Mouse (Mus musculus) kidney, adult 8-10 months (tissue): ENCODE measurements around the gene Snx5.

Experiments
- DNase-seq, 2 experiments: peaks; one replicate each; pipeline ENCODE4 v3.0.0; 2022

Snx5 gene

DNA sequence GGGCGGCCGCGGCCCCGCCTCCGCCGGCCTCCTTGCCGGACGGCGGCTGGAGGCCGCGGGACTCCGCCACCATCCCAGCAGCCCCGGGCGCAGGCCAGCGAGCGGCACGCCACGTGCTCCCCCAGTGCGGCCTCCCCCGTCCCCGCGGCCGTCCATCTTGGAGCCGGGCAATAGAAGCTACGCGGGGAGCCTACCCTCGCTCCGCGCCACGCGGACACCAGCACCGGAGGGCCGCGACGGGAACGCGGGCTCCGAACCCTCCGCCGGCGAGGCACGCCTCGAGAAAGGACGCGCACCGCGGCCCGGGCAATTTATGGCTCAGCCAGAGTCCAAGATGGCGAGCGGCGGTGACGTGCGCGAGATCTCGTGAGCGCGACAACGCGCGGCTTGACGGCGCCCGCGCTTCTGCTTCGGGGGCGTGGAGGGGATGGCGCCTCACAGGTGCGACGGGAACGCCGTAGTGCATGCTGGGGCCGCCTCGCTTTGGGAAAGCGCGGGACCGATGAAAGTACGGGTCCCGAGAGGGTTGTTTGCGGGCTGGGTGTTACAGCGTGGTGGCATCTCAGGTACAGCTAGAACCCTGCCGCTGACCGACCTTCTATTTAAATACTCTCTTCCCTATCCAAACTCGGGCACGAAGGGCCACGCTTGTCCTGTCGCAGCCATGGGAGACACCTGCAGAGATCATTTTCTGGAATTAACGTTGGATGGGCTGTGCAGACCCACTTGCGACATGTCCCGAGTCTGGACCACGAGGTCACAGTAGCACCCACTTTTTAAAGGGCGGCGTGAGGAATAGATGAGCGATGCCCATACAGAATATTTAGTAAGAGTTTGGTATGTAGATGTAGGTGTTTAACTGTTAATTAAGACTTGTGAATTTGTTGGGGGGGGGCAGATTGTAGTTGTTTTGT, at the start of gene Snx5, which contains the start of gene Mgme1:
Snx5 (minus strand) TSS at position 400 of the 914 bp plus-strand sequence.
Mgme1 (plus strand) TSS at position 157 of the 914 bp plus-strand sequence.
- peak; percentile 92 to 93 for DNase-seq

DNA sequence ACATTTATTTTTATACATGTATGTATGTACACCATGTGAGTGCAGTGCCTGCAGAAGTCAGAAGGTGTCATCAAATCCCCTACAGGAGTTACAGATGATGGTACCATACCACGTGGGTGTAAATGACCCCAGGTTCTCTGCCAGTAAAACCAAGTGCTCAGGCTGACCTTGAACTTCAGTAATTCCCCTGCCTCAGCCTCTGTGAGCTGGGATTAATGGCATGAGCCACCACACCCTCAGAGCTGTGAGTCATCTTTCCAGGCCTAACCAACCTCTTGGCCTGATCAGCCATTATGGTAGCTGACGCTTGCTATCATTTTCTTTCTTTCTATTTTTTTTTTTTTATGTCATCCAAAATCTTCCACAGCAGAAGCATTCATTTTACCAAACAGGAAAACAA, 40.7 kb upstream of the Snx5 start:
- no peak for DNase-seq

DNA sequence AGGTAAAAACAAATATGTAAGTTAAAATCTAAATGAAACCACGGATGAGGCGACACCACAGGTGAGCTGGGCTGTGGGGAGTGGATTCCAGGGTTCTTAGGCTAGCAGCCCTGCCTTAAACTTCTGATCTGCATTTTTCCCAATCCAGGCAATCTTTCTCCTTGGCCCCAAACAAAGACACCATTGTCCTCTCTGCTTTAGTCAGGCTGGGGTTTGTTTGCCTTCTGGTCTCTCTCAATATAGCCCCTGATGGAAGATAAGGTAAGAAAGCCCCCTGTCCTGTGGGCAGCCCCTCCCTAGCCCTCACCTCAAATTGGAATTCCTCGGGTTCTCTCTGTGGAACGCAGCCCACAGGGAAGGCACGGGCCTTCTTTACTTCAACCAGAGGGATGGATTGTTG, 39.6 kb upstream of the Snx5 start:
- no peak for DNase-seq

DNA sequence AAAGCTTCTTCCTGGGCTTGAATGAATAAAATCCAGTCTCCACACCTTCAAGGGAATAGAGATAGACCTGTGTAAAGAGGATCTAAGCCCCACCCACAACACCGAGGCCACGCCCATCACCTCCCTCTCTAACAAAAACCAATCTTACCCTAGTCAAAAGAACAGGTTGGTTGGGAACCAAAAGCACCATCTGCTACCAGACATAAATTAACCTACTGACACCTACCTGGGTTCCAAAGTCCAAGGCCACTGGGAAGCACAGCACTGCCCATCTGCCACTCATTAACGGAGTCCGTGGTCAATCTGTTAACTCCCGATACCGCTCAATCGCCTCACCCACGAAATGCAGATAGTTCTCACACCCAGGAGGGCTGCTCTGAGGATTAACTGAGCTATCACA, 37.9 kb upstream of the Snx5 start:
- DNase-seq: peak; percentile 85 to 87

DNA sequence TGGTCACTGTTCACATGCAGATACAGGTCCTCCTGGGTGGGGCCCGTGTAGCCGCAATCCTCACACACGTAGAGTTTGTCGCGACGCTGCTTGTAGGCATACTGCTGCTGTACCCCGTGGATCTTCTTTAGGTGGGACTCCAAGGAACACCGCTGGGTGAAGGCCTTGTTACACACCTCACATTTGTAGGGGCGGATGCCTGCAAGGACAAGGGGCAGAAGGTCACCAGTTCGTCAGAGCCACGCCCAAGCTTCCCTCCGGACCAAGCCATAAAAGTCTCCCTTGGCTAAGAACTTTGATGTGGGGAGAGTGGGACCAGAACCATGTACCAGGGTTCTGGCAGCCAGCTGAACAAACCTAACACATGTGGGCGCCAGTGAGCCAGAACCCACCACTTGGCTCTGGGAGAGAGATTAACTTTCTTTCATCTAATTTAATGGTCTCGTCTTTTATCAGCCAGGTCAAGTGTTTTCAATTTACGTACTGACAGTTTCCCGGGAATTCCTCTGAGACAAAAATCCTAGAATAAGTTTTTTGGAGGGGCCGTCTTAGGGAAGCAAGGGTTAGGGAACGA, 35.1 kb upstream of the Snx5 start:
- no peak for DNase-seq

DNA sequence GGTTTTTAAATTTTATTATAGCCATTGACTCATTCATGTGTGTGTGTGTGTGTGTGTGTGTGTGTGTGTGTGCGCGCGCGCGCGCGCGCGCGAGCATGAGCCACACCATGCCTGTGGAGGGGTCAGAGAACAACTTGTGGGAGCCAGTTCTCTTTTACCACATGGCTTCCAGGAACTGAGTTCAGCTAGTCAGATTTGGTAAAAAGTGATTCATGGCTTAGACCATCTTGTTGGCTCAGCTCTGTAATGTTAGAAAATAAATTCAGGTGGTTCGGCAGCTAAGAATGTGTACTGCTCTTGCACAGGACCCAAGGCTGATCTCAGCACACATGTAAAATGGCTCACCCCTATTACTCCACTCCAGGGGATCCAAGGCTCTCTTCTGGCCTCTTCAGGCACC, 30.4 kb upstream of the Snx5 start:
- no peak for DNase-seq

DNA sequence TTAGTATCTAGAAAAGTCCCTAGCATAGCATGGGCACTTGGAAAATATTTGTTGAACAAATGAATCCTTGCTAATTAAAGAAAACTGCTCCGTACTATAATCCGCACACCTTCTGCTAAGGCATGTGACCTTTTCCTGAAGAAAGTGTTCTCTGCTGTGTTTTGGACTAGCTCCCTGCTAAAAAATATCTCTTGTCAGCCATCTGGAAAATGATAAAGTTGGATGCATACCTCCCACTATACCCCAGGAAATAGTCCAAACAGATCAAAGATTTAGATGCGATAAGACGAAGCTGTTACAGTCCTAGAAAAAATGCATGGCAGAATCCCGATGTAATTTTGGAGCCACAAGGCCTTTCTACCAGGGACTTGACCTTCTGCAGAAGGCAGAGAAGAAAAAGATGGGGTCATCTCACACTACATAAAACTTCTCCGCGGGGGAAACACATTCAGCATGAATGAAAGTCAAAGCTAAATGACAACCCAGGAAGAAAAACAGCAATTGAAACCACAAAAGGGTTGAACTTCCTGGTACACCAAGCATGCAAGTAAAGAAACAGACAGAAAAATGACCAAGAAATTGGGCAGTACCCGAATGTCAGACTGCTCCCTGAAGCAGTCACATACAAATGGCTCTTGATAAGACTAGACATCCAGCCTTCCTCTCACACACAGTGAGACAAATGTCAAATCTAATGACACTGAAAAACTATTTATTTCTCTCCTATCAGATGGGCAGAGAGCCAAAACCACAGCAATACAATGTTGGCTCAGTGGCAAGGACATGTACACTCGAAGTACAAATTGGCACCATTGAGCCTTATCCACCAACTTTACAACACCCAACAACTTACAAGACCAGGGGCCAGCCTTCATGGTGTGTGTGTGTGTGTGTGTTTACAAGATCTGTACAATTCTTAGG, 29.3 kb upstream of the Snx5 start:
- DNase-seq: no peak

DNA sequence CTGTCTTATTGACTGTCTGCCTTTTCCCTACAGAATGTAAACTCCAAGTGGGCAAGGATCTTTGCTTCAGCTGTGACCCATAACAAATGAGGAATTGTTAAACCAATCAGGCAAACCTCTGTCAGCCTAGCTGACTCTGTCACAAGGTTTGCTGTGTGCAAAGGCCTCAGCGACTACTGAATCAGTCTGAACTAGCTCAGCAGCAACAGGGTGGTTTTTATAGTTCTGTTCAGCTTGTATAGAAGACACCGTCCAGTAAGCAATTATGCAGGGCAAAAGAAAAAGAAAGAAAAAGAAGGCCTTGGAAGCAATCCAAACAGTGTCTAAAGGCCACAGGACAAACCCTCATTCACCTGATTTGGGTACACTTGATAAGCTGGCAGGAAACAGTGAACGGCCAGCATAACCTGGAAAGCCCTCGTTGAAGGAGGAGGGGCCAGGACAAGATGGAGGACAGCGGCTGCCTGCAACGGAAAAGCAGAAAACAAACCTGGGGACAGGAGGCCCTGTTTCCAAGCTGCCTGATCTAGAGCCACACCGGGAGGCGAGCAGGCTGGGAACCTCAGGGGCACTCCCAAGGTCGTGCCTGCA, 24.5 kb upstream of the Snx5 start:
- no peak for DNase-seq

DNA sequence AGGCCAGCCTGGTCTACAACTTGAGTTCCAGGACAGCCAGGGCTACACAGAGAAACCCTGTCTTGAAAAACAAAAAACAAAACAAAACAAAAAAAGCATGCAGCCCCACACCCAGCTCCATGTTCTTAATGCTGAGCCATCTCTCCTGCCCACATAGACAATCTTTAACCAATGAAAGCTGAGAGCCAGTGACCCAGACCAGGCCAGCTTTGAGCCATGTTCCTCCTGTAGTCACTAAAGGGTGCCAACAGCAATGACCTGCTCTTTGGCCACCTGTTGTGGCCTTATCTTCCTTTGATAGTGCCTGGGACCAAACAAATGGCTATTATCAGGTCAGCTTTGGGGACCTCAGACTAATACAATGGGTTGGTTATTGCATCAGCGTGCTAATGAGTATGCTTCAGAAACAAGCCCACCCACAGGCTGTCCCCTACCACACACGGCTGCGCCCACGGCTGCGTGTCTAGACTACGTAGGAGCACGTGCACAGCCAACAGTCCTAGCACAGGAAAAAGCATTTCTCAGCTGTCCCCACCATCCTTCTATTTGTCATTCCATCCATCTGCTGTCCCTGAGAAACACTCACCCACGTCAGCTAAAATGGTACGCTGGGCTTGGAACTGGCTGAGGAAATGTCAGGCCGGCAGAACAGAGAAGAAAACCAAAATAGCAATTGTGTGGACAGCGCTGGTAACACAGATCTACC, 21.0 kb upstream of the Snx5 start:
- peak in 1 of 2 experiments; percentile 28 for DNase-seq

DNA sequence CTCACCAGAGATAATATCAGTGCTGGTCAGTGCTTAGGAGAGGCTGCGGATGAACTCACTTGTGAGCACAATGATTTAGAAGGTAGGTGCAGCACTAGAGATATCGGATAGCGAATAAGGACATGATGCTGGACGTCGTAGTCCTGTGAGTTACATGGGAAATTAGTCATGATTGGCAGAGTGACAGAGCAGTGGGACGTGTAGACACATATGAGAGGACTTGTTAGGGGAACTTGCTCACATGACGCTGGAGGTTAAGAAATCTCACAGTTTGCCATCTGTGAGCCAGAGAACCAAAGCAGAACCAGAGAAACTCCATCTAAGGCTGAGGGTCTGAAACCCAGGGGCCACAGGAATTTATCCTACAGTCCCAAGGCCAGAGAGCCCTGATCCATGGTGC, 19.6 kb upstream of the Snx5 start:
- DNase-seq: no peak

DNA sequence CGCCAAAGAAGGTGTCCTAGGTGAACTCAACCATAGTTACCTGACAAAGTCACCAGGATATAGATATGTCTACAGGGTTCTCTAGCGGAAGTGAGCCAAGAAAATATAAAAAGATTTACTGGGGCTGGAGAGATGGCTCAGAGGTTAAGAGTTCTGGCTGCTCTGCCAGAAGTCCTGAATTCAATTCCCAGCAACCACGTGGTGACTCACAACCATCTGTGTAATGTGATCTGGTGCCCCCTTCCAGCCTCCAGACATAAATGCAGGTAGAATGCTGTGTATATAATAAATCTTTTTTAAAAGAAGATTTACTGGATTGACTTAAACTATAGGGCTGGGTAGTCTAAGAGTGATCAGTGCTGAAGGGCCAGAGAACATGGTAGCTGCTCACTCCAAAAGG, 10.7 kb upstream of the Snx5 start:
- DNase-seq: no peak

DNA sequence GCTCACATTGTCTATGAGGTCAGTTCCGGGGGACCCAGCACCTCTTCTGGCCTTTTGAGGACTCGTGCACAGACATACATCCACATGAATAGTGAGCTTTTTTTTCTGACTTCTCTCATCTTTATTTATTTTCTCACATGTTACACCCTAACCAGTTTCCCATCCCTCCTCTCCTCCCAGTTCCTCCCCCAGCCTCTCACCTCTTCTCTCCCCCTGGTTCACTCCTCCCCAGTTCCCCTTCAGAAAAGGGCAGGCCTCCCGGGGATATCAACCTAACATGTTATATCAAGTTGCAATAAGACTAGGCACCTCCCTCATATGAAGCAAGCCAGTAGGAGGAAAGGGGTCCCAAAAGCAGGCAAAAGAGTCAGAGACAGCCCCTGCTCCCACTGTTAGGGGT, 9.9 kb upstream of the Snx5 start:
- DNase-seq: no peak

DNA sequence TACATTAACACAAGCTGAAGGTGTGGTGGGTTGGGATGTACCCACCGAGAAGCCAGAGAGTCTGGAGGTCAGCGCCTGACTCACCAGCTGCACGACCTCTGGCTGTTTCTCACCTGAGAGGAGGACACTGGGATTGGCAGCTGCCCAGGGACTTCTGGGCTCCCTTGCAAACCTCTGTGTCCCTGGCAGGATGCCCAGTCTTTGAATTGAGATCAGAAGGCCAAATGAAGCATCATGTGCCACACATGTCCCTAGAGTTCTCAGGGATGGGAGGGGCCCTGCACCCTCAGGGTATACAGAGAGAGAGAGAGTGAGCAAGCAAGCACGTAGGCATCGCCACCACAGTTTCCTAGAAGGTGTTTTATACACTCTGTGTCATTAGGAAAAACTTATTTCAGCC, 9.0 kb upstream of the Snx5 start:
- peak; percentile 81 to 91 for DNase-seq

DNA sequence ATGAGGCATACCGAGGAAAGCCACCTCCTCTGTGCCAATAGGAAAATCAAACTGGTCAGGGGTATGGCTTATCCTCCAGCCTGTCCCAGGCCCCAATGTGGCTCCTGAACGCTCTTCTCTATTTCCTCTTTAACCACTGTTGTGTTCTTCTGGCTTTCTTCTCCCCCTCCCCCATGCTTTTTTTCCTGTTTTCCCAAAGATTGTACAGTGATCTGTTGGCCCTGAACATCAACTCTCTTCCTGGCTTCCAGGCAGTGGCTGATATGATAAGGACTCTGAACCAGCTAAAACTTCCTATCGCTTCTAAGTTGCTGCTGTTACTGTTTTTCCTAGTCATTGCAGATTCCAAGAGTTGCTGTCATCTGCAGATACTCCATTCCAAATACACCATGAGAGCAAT, 6.2 kb upstream of the Snx5 start:
- no peak for DNase-seq

DNA sequence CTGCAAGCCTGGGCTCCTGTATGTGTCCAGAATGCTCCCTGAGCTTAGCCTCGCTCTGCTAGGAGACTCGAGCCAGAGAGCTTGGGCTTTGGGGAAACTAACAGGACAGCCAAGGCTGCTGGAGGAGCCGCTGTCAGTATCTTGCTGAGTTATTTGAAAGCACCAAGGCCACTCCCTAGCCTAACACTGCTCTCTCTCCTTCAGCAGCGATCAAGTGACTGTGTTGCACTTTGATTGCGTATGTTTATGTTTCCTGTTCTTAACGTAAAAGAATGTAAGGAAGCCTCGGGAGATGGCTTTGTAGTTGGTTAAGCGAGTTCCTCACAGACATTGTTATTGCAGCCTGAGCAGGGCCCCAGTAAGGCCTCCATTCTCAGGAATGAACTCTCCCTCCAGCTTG, 4.0 kb upstream of the Snx5 start:
- DNase-seq: no peak

DNA sequence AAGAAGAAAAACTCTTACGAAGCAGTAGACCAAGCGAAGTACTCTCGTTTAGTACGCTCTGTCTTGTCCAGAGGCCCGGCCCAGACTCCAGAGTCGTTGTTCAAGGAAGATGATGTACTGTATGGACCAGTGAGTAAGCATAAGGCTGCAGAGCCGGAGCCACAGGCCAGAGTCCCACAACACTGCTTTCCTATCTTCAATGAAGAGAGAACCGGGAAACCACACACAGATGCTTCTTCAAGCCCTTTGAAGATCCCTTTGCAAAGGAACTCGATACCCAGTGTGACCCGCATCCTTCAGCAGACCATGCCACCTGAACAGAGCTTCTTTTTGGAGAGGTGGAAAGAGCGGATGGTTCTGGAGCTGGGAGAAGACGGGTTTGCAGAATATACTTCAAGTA, 1.4 kb upstream of the Snx5 start:
- DNase-seq: no peak

DNA sequence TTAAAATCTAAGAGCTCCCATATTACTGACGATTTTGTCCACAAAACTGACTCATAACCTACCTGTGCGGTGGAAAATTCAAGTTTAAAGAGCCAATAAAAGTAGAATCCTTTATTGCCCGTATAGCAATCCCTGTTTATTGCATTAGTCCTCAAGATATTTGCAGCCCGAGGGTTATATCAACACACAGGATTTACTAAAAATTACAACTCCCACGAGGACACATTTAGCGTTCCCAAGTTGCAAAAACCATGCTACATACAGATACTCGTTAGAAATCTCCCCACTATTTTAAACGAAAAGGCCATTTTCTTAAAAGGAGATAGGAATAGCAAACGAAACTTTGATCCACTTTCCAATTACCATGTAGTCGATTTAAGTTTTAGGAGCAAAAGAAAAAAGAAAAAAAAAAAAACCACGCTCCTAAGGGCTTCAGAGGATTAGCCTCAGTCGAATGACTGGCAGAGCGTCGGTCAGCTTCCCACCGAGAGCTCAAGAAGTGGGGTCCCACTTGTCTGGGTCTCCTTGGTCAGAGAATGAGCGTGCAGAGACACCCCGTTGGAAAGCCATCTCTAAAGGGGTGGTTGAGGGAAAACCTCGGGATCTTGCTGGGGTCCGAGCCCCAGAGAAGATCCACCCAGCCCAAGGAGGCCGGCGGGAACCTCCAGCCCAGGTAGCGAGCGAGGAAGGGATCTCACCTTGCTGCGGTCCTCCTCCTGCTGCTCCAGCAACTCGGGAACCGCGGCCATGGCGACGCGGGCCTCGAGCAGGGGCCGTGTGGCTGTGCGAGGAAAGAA, 829 bp downstream of the Snx5 start:
- no peak for DNase-seq

DNA sequence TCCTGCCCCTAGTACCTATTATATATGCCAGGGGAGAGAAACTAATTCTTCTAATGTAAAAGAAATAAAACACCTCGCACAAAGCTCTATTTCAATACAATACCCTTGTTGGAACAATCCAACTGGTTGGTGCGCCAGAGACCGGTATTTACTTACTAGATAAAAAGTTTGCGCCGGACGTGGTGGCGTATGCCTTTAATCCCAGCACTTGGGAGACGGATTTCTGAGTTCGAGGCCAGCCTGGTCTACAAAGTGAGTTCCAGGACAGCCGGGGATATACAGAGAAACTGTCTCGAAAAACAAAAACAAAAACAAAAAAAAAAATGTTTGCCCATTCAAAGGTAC, 1.4 kb downstream of the Snx5 start:
- no peak for DNase-seq

DNA sequence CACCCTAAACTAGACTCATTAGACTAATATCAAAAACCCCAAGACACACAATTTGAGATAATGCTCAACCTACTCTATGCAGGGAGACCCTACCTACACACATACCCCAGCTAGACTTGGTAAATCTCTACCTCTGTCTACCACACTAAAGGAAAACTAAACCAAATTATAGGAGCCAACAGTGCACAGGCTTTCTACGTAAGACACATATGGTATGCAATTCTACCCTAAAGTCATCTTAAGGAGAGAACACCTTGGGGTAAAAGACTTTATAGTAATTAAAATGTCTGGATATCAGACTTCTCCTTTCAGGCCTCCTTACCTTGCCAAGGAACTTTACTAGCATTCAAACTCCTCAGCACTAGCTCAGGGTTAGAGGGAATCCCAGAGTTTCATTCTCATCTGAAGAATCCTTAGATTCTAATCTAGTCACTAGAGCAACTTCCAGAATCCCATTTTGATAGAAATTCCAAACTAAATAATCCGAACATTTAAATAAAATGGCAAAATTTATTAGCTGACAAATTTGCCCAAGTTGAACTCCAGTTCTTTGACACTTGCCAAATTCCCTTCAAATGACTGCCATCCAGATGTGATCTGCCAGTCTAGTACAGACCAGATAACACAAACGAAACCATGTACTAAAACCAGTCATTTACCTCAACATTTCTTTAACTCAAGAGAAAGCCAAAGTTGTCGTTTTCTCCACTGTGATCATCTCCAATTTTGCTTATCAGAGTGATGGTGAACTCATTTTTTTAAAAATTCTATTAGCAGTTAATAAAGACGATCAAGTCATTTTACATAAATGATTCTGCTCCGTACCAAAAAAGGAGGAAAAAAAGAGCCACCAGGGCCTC, 2.0 kb downstream of the Snx5 start:
- no peak for DNase-seq

DNA sequence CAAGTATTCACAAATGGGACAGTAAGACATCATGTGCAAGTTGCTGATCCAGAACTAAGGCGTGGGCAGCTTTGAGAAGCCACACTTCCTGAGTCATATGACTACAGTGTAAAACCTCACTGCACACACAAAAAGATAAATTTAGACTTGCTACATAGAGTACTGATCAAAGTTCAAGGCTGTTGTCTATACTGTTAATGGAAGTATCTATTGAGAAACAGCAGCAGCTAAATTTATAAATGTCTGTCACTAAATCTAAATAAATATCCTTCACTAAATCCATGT, 3.0 kb downstream of the Snx5 start:
- DNase-seq: peak; percentile 36 to 43
